In genomic region chr19:23961516-23961915, GRCm38 (mm10) we compare ENCODE assay signal across 7 mouse cellular contexts.
DNase-seq lines count a peak whose midpoint lies in the region; ATAC-seq and TF ChIP-seq lines count a peak whose summit lies in the region.

No protein-coding gene starts in this region.

- TF ChIP-seq CTCF in Patski (IDR thresholded peaks at IDR 0.05) = peak; percentile 98
- peak; percentile 98 for TF ChIP-seq CTCF in forebrain, postnatal 0 days (IDR thresholded peaks at IDR 0.05; ENCODE audit: low read depth)

- no peak overlapping the region for H3K27ac ChIP-seq in forebrain, postnatal 0 days (ENCODE audit: low read depth, low read length)
- no peak overlapping the region for H3K27ac ChIP-seq in hindbrain, embryonic 15.5 days (replicated peaks)
- no peak overlapping the region for H3K27ac ChIP-seq in midbrain, embryonic 12.5 days (replicated peaks)

- H3K4me1 ChIP-seq in forebrain, postnatal 0 days (ENCODE audit: insufficient read depth) = no peaks in the 10 kb centered on the region
- H3K4me1 ChIP-seq in hindbrain, embryonic 15.5 days (replicated peaks) = peaks cover 24% of the 10 kb centered on the region
- peaks cover 19% of the 10 kb centered on the region for H3K4me1 ChIP-seq in midbrain, embryonic 12.5 days

- POLR2A ChIA-PET in Patski (lab: Charles Lee) = no interaction called here

- H3K4me3 ChIP-seq in forebrain, postnatal 0 days (ENCODE audit: low read depth, low read length) = no peak overlapping the region
- no peak overlapping the region for H3K4me3 ChIP-seq in hindbrain, embryonic 15.5 days
- H3K4me3 ChIP-seq in midbrain, embryonic 12.5 days = no peak overlapping the region

- peak; percentile 60 for ATAC-seq in Patski
- peak; percentile 89 for ATAC-seq in forebrain, postnatal 0 days
- peak; percentile 82 for ATAC-seq in hindbrain, embryonic 15.5 days (ENCODE audit: low FRiP score, low read depth)
- ATAC-seq in midbrain, embryonic 12.5 days (ENCODE audit: low FRiP score, low read depth) = peak; percentile 59; the same call in 1 of the 2 replicates

- no peaks in the 10 kb centered on the region for H3K27me3 ChIP-seq in Patski
- no peaks in the 10 kb centered on the region for H3K27me3 ChIP-seq in forebrain, postnatal 0 days (ENCODE audit: insufficient read depth, low read length)
- no peaks in the 10 kb centered on the region for H3K27me3 ChIP-seq in hindbrain, embryonic 15.5 days
- 0 out of 2 replicates have a peak, but pooled peaks cover 15% of the 10 kb centered on the region for H3K27me3 ChIP-seq in midbrain, embryonic 12.5 days

- H3K9me3 ChIP-seq in forebrain, postnatal 0 days (ENCODE audit: low read length) = no peaks in the 10 kb centered on the region
- no peaks in the 10 kb centered on the region for H3K9me3 ChIP-seq in hindbrain, embryonic 15.5 days
- H3K9me3 ChIP-seq in midbrain, embryonic 12.5 days = no peaks in the 10 kb centered on the region

- no peak overlapping the region for H3K4me2 ChIP-seq in forebrain, postnatal 0 days (ENCODE audit: low read depth)
- H3K4me2 ChIP-seq in hindbrain, embryonic 15.5 days = no peak overlapping the region
- H3K4me2 ChIP-seq in midbrain, embryonic 12.5 days (replicated peaks) = no peak overlapping the region

- DNase-seq in Patski (ENCODE audit: low read depth, low spot score) = no peak
- DNase-seq in cerebellum, adult 11 months = peak; percentile 77
- DNase-seq in forebrain, postnatal 0 days = peak; percentile 89
- DNase-seq in left cerebral cortex, postnatal 14 days (ENCODE audit: low spot score in 2 of 2) = peak; percentile 47 to 61
- DNase-seq in spleen, postnatal 4 days (ENCODE audit: low spot score in 2 of 2) = peak; percentile 40 to 78

- CTCF ChIA-PET in Patski (lab: Charles Lee) = interaction anchor here (0.8 to 7.1 kb wide), 11 partner anchors 10 to 311 kb away, joined by 3 to 72 read pairs (median 4); no protein-coding TSS in a partner anchor

- intact Hi-C loops in left cerebral cortex, postnatal 14 days (cut with DNase I) = loop anchor here (2.0 to 5.0 kb wide), 5 partner anchors 99 to 663 kb away; partner anchors contain the start of gene Apba1

- H3K9ac ChIP-seq in forebrain, postnatal 0 days = no peak overlapping the region
- H3K9ac ChIP-seq in hindbrain, embryonic 15.5 days = 0 out of 2 replicates have a peak overlapping the region, but pooled peaks have one; percentile 8
- H3K9ac ChIP-seq in midbrain, embryonic 12.5 days (replicated peaks) = no peak overlapping the region; the same call in 1 of the 2 replicates

- H3K36me3 ChIP-seq in forebrain, postnatal 0 days (ENCODE audit: insufficient read depth) = no peaks in the 10 kb centered on the region
- H3K36me3 ChIP-seq in hindbrain, embryonic 15.5 days = no peaks in the 10 kb centered on the region
- H3K36me3 ChIP-seq in midbrain, embryonic 12.5 days = no peaks in the 10 kb centered on the region

- WGBS in forebrain, postnatal 0 days = under 1% methylated on average over 8 of the region's 8 CpGs
- WGBS in hindbrain, embryonic 15.5 days = under 1% methylated on average over 8 of the region's 8 CpGs
- 2% methylated on average over 8 of the region's 8 CpGs for WGBS in midbrain, embryonic 12.5 days

- in situ Hi-C loops in Patski (cut with MboI; ENCODE audit: low pct_unique_long_range_greater_than_20kb) = no loop called here
